9 mouse cellular contexts compared by ENCODE assay signal in the genomic region with DNA sequence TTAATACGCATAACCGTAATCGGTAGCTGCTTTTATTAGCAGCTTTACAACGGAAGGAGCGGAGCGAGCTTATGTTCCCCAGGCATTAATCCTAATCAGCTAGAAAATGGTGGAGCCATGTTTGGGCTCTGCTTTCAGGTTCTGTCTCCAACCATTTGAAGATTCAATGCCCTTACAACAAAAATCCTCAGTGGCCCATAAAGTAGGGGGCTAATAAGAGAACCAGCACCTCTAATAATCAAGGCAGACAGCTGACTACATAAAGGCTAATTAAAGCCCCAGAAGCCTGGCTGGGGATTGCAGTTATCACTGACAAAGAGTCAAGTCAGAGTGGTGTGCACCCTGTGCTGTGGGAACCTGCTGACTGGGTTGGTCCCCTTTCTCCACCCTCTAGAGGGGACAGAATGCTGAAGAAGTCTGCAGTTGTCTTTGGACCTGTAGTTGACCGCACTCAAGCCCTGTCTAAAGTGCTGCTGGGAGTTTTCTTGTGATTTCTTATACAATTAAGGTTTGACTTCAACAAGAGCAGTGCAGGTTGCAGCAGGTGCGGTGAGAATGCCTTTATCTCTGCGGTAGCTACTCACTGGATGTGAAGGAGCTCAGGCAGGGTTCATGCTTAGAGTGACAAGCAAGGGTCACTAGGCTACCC. TPM values are rescaled to one million over a fixed set of nuclear protein-coding genes. Genes with fewer than 3 reads are reported as not detected.
A peak's percentile ranks its signal among the peaks of the same experiment; 100 is the strongest.
DNase-seq lines count a peak whose midpoint lies in the region; ATAC-seq and TF ChIP-seq lines count a peak whose summit lies in the region.
"Had no signal": no experiment of that assay in that cellular context is flagged by ENCODE, and none has a peak within 500 bp of the region (broad histone marks: within the 10 kb centered on the region; RNA-seq: fewer than 3 reads in every experiment).

No protein-coding gene starts in this region.

- no peaks in the 10 kb centered on the region for H3K9me3 ChIP-seq in heart, embryonic 10.5 days
- no peaks in the 10 kb centered on the region for H3K9me3 ChIP-seq in E14TG2a.4 (ENCODE audit: low read length)
- no peaks in the 10 kb centered on the region for H3K9me3 ChIP-seq in hindbrain, embryonic 11.5 days (ENCODE audit: control insufficient read depth, low read length)
- no peaks in the 10 kb centered on the region for H3K9me3 ChIP-seq in liver, postnatal 0 days (ENCODE audit: low read length)

- H3K27ac ChIP-seq in heart, embryonic 10.5 days = peak overlapping the region; percentile 94; the same call in 1 of the 2 replicates
- H3K27ac ChIP-seq in hindbrain, embryonic 11.5 days (ENCODE audit: low read depth, low read length) = no peak overlapping the region
- H3K27ac ChIP-seq in liver, postnatal 0 days (ENCODE audit: low read depth) = no peak overlapping the region

- no peak for TF ChIP-seq CTCF in E14TG2a.4 (conservative IDR thresholded peaks at IDR 0.05; ENCODE audit: low read length)
- no peak for TF ChIP-seq CTCF in liver, postnatal 0 days (IDR thresholded peaks at IDR 0.05; ENCODE audit: low read depth)

- WGBS in heart, embryonic 10.5 days = 61% methylated on average over 9 of the region's 9 CpGs
- 62% methylated on average over 9 of the region's 9 CpGs for WGBS in hindbrain, embryonic 11.5 days
- 50% methylated on average over 9 of the region's 9 CpGs for WGBS in liver, postnatal 0 days (ENCODE audit: insufficient replicate concordance)

- peaks cover 36% of the 10 kb centered on the region for H3K36me3 ChIP-seq in heart, embryonic 10.5 days
- peaks cover 39% of the 10 kb centered on the region for H3K36me3 ChIP-seq in E14TG2a.4 (ENCODE audit: insufficient read depth, low read length)
- no peaks in the 10 kb centered on the region for H3K36me3 ChIP-seq in hindbrain, embryonic 11.5 days (ENCODE audit: control insufficient read depth, insufficient read depth, low read length)
- H3K36me3 ChIP-seq in liver, postnatal 0 days (replicated peaks; ENCODE audit: insufficient read depth, low read length) = peaks cover 18% of the 10 kb centered on the region

- no peak for TF ChIP-seq EP300 in liver, postnatal 0 days (IDR thresholded peaks at IDR 0.05; ENCODE audit: low read depth)

- DNase-seq in heart, embryonic 10.5 days (ENCODE audit: low spot score) = peak; percentile 72
- DNase-seq in heart, adult 18-20 months = no peak
- peak; percentile 5 for DNase-seq in hindbrain, embryonic 11.5 days (ENCODE audit: low spot score)
- DNase-seq in liver, postnatal 0 days = no peak
- no peak for DNase-seq in ovary, postnatal 36 days (ENCODE audit: low spot score)
- no peak for DNase-seq in layer of hippocampus, adult 18-20 months (ENCODE audit: low spot score in 2 of 2)
- DNase-seq: B cell, adult 2 months had no signal

- ATAC-seq in hindbrain, embryonic 11.5 days (ENCODE audit: low FRiP score) = no peak
- no peak for ATAC-seq in liver, postnatal 0 days
- no peak for ATAC-seq in CD4-positive, CD25-positive, alpha-beta regulatory T cell, adult 4 months

- peak overlapping the region; percentile 79; the same call in 1 of the 2 replicates for H3K4me3 ChIP-seq in heart, embryonic 10.5 days
- 0 out of 2 replicates have a peak overlapping the region, but pooled peaks have one; percentile 93 for H3K4me3 ChIP-seq in E14TG2a.4 (replicated peaks; ENCODE audit: low read length)
- no peak overlapping the region; the same call in 1 of the 2 replicates for H3K4me3 ChIP-seq in hindbrain, embryonic 11.5 days (ENCODE audit: low read depth, low read length)
- H3K4me3 ChIP-seq in liver, postnatal 0 days (ENCODE audit: low read depth, low read length) = peak overlapping the region; percentile 71; the same call in 1 of the 2 replicates

- peaks cover 48% of the 10 kb centered on the region for H3K4me1 ChIP-seq in heart, embryonic 10.5 days
- H3K4me1 ChIP-seq in E14TG2a.4 (replicated peaks; ENCODE audit: low read depth, low read length) = peaks cover 35% of the 10 kb centered on the region
- peaks cover 3% of the 10 kb centered on the region for H3K4me1 ChIP-seq in hindbrain, embryonic 11.5 days (replicated peaks; ENCODE audit: control insufficient read depth, insufficient read depth, low read length)
- H3K4me1 ChIP-seq in liver, postnatal 0 days (ENCODE audit: insufficient read depth) = peaks cover 10% of the 10 kb centered on the region

- H3K27me3 ChIP-seq in heart, embryonic 10.5 days (ENCODE audit: insufficient read depth, poor library complexity, severe bottlenecking) = no peaks in the 10 kb centered on the region; the same call in 1 of the 2 replicates
- H3K27me3 ChIP-seq in E14TG2a.4 (ENCODE audit: insufficient read depth, low read length) = peaks cover 30% of the 10 kb centered on the region
- H3K27me3 ChIP-seq in hindbrain, embryonic 11.5 days (ENCODE audit: control insufficient read depth, insufficient read depth, low read length) = no peaks in the 10 kb centered on the region
- H3K27me3 ChIP-seq in liver, postnatal 0 days (ENCODE audit: insufficient read depth, low read length) = no peaks in the 10 kb centered on the region

- no peak overlapping the region; the same call in 1 of the 2 replicates for H3K4me2 ChIP-seq in hindbrain, embryonic 11.5 days (replicated peaks; ENCODE audit: low read depth, low read length)
- peak overlapping the region; percentile 97 for H3K4me2 ChIP-seq in liver, postnatal 0 days (ENCODE audit: low read depth, low read length)

- H3K9ac ChIP-seq in hindbrain, embryonic 11.5 days (ENCODE audit: low read depth, low read length) = no peak overlapping the region; the same call in 1 of the 2 replicates
- no peak overlapping the region for H3K9ac ChIP-seq in liver, postnatal 0 days (replicated peaks)

RNA-seq across cellular contexts. Expression of a gene that starts 1.0 kb away (rescaled TPM):
- 30.3 and 32.6 TPM in 2 replicates for polyA plus RNA-seq in heart, embryonic 10.5 days (2016; fragmentation: Nextera tagmentation; extraction: Ambion mirVana)
- total RNA-seq in heart, adult 18-20 months (2021) = 10 to 100 TPM; 20.7 to 21.3 TPM
- polyA plus RNA-seq in hindbrain, embryonic 11.5 days (2014; fragmentation: Nextera tagmentation; extraction: Ambion mirVana) = 31.2 and 34.3 TPM in 2 replicates
- polyA plus RNA-seq in liver, postnatal 0 days (2015; fragmentation: Nextera tagmentation; extraction: Ambion mirVana) = 3.0 and 4.0 TPM in 2 replicates
- total RNA-seq in layer of hippocampus, adult 18-20 months (2021) = 100 to 1,000 TPM; 122 to 136 TPM
- polyA plus RNA-seq in CD4-positive, CD25-positive, alpha-beta regulatory T cell, adult 4 months (2017; shearing (Covaris generic)) = 1 to 10 TPM; 1.7 to 6.7 TPM

RNA-seq across cellular contexts. Expression of a gene that starts 5.5 kb away (rescaled TPM):
- polyA plus RNA-seq in heart, embryonic 10.5 days (2016; fragmentation: Nextera tagmentation; extraction: Ambion mirVana) = 179 and 200 TPM in 2 replicates
- total RNA-seq in heart, adult 18-20 months (2021) = 10 to 100 TPM; 77.9 to 82.3 TPM
- polyA plus RNA-seq in hindbrain, embryonic 11.5 days (2014; fragmentation: Nextera tagmentation; extraction: Ambion mirVana) = 146 and 148 TPM in 2 replicates
- polyA plus RNA-seq in liver, postnatal 0 days (2015; fragmentation: Nextera tagmentation; extraction: Ambion mirVana) = 117 and 121 TPM in 2 replicates
- total RNA-seq in layer of hippocampus, adult 18-20 months (2021) = 10 to 100 TPM; 69.2 to 73.6 TPM
- polyA plus RNA-seq in CD4-positive, CD25-positive, alpha-beta regulatory T cell, adult 4 months (2017; shearing (Covaris generic)) = 100 to 1,000 TPM; 198 TPM

RNA-seq across cellular contexts. Expression of a gene that starts 5.8 kb away (rescaled TPM):
- 45.0 and 56.2 TPM in 2 replicates for polyA plus RNA-seq in heart, embryonic 10.5 days (2016; fragmentation: Nextera tagmentation; extraction: Ambion mirVana)
- total RNA-seq in heart, adult 18-20 months (2021) = 10 to 100 TPM; 11.6 to 12.4 TPM
- polyA plus RNA-seq in hindbrain, embryonic 11.5 days (2014; fragmentation: Nextera tagmentation; extraction: Ambion mirVana) = 69.7 and 73.2 TPM in 2 replicates
- polyA plus RNA-seq in liver, postnatal 0 days (2015; fragmentation: Nextera tagmentation; extraction: Ambion mirVana) = 7.4 and 9.4 TPM in 2 replicates
- total RNA-seq in layer of hippocampus, adult 18-20 months (2021) = 100 to 1,000 TPM; 101 to 110 TPM
- 10 to 100 TPM in 1 of 2 experiments, 1 to 10 TPM in 1; 9.7 to 16.9 TPM for polyA plus RNA-seq in CD4-positive, CD25-positive, alpha-beta regulatory T cell, adult 4 months (2017; shearing (Covaris generic))

RNA-seq across cellular contexts. Expression of a gene that starts 6.0 kb away (rescaled TPM):
- 33.0 and 37.9 TPM in 2 replicates for polyA plus RNA-seq in heart, embryonic 10.5 days (2016; fragmentation: Nextera tagmentation; extraction: Ambion mirVana)
- 1 to 10 TPM; 3.1 to 5.9 TPM for total RNA-seq in heart, adult 18-20 months (2021)
- 10.2 and 10.8 TPM in 2 replicates for polyA plus RNA-seq in hindbrain, embryonic 11.5 days (2014; fragmentation: Nextera tagmentation; extraction: Ambion mirVana)
- 44.4 and 45.8 TPM in 2 replicates for polyA plus RNA-seq in liver, postnatal 0 days (2015; fragmentation: Nextera tagmentation; extraction: Ambion mirVana)
- total RNA-seq in layer of hippocampus, adult 18-20 months (2021) = 10 to 100 TPM in 1 of 2 experiments, 1 to 10 TPM in 1; 7.7 to 16.5 TPM
- 10 to 100 TPM in 1 of 2 experiments, 1 to 10 TPM in 1; 6.7 to 12.1 TPM for polyA plus RNA-seq in CD4-positive, CD25-positive, alpha-beta regulatory T cell, adult 4 months (2017; shearing (Covaris generic))

RNA-seq across cellular contexts. Expression of a gene that starts 16.2 kb away (rescaled TPM):
- polyA plus RNA-seq in heart, embryonic 10.5 days (2016; fragmentation: Nextera tagmentation; extraction: Ambion mirVana) = 0.55 and 0.58 TPM in 2 replicates
- total RNA-seq in heart, adult 18-20 months (2021) = under 1 TPM; 0.23 to 0.30 TPM
- 0.85 and 1.2 TPM in 2 replicates for polyA plus RNA-seq in hindbrain, embryonic 11.5 days (2014; fragmentation: Nextera tagmentation; extraction: Ambion mirVana)
- 0.19 and 0.22 TPM in 2 replicates for polyA plus RNA-seq in liver, postnatal 0 days (2015; fragmentation: Nextera tagmentation; extraction: Ambion mirVana)
- 1 to 10 TPM; 3.9 to 7.0 TPM for total RNA-seq in layer of hippocampus, adult 18-20 months (2021)
- polyA plus RNA-seq in CD4-positive, CD25-positive, alpha-beta regulatory T cell, adult 4 months (2017; shearing (Covaris generic)) = 1 to 10 TPM in 1 of 2 experiments, under 1 TPM in 1; 0.83 to 3.2 TPM

Comparison
In these comparisons a context has a peak if more than half of its experiments do, and no peak if none do; other contexts are left out.
1. DNase-seq: peak in heart, embryonic 10.5 days (single experiment) and hindbrain, embryonic 11.5 days (single experiment); none in heart, adult 18-20 months (0 of 2), liver, postnatal 0 days (single experiment), ovary, postnatal 36 days (single experiment) and layer of hippocampus, adult 18-20 months (0 of 2).